Mouse (Mus musculus) embryo, embryonic 9.5 days (tissue): Measurements from ENCODE around the gene Gm10053.

Experiments
- DNase-seq: peaks from one replicate; pipeline ENCODE4 v3.0.0-alpha.2; 2017; ENCODE audit errors: extremely low spot score

Gene Gm10053

GRCm38 (mm10) chr19:24899578-24900544 lies 24.4 kb downstream of the Gm10053 start:
- peak; percentile 66 for DNase-seq

- DNase-seq = no peak
Observed at GRCm38 (mm10) chr19:24900581-24901220, 25.2 kb downstream of the Gm10053 start, which contains the start of gene Foxd4. Gene Foxd4, minus strand, starts transcription at chr19:24901197.

- DNase-seq = no peak
Observed at GRCm38 (mm10) chr19:24901666-24902065, 26.2 kb downstream of the Gm10053 start.

- no peak for DNase-seq
Observed at GRCm38 (mm10) chr19:24902256-24902655, 26.8 kb downstream of the Gm10053 start.

GRCm38 (mm10) chr19:24902821-24903220 lies 27.3 kb downstream of the Gm10053 start:
- no peak for DNase-seq

- no peak for DNase-seq
Observed at GRCm38 (mm10) chr19:24907655-24908054, 32.2 kb downstream of the Gm10053 start.

GRCm38 (mm10) chr19:24908385-24909155 lies 33.1 kb downstream of the Gm10053 start:
- DNase-seq = no peak

GRCm38 (mm10) chr19:24920866-24921265 lies 45.4 kb downstream of the Gm10053 start:
- DNase-seq = no peak
